Mouse (Mus musculus) liver, postnatal 0 days (tissue): Measurements from ENCODE around the gene Mfsd10.

ENCODE experiments used
- CTCF ChIP-seq: sonication (generic); IDR thresholded peaks from 2 replicates; pipeline ENCODE4 v1.5.1; 2016; ENCODE audit warnings: antibody characterized with exemption, low read depth
- EP300 ChIP-seq: IDR thresholded peaks from 2 replicates; pipeline ENCODE4 v1.6.1; 2016; ENCODE audit warnings: antibody characterized with exemption, low read depth, mild to moderate bottlenecking

DNA sequence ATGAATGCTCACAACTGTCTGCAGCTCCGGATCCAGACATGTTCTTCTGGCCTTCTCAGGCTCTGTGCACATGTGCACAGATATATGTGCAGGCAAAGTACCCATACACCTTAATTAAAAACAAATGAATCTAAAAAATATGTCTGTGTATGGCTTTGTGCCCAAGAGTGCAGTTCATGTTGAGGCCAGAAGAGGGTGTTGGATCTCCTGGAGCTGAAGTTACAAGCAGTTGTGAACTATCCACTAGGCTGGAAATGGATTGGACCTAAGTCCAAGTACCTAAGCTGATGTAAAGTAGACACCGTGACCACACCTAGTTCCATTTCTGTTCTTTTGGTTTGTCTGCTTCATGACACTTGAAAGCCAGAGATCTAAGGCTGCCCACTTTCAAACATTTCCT lies 32.5 kb upstream of the Mfsd10 start:
- TF ChIP-seq CTCF (peak; percentile 57), EP300 (no peak)
